Mouse (Mus musculus): ENCODE results near the gene Fto. TPM values are rescaled to one million over a fixed set of nuclear protein-coding genes. Genes with fewer than 3 reads are reported as not detected.

Fto gene
- total RNA-seq, 1 experiment = 16.8 TPM

- Histone ChIP-seq H3K36me3 (ENCODE audit: control insufficient read depth, insufficient read depth, low read length, poor library complexity, severe bottlenecking) (peaks cover 2% of the 10 kb centered on the region; the same call in 1 of the 2 replicates), H3K4me1 (ENCODE audit: control insufficient read depth in 2 of 2, insufficient read depth in 2 of 2, low read length in 2 of 2, poor library complexity in 1 of 2) (no peaks in the 10 kb centered on the region), H3K4me3 (ENCODE audit: insufficient read depth in 1 of 2, low read depth in 1 of 2, low read length in 2 of 2, poor library complexity in 1 of 2, severe bottlenecking in 1 of 2) (no peak overlapping the region), H3K27ac (ENCODE audit: insufficient read depth, low read depth, low read length, poor library complexity, severe bottlenecking) (no peak overlapping the region), H3K9ac (ENCODE audit: insufficient read depth, low read depth, low read length, poor library complexity, severe bottlenecking) (no peak overlapping the region), H3K9me3 (ENCODE audit: control insufficient read depth, insufficient read depth, low read depth, low read length) (no peaks in the 10 kb centered on the region)
- no peak for DNase-seq (ENCODE audit: low read depth, low spot score)
- in situ Hi-C loops (cut with MboI; ENCODE audit: low sequenced_read_pairs in 2 of 2, unreplicated experiment in 2 of 2) = no loop called here
- TF ChIP-seq CHD2 (IDR thresholded peaks at IDR 0.05; ENCODE audit: low read depth, low read length) (no peak), HCFC1 (IDR thresholded peaks at IDR 0.05; ENCODE audit: borderline replicate concordance, insufficient read depth, low read length) (no peak), MAFK (IDR thresholded peaks at IDR 0.05; ENCODE audit: insufficient read depth, low read depth, low read length) (no peak), ZNF384 (IDR thresholded peaks at IDR 0.05; ENCODE audit: low read depth, low read length) (no peak), ZC3H11A (IDR thresholded peaks at IDR 0.05; ENCODE audit: borderline replicate concordance, low read depth, low read length) (no peak)
Observed at GRCm38 (mm10) chr8:91349816-91350215, 36.5 kb downstream of the Fto start.

GRCm38 (mm10) chr8:91350628-91351027, 37.3 kb downstream of the Fto start:
- Histone ChIP-seq H3K9ac (ENCODE audit: insufficient read depth, low read depth, low read length, poor library complexity, severe bottlenecking) (no peak overlapping the region), H3K36me3 (ENCODE audit: control insufficient read depth, insufficient read depth, low read length, poor library complexity, severe bottlenecking) (peaks cover 2% of the 10 kb centered on the region; the same call in 1 of the 2 replicates), H3K9me3 (ENCODE audit: control insufficient read depth, insufficient read depth, low read depth, low read length) (no peaks in the 10 kb centered on the region), H3K27ac (ENCODE audit: insufficient read depth, low read depth, low read length, poor library complexity, severe bottlenecking) (no peak overlapping the region), H3K4me1 (ENCODE audit: control insufficient read depth in 2 of 2, insufficient read depth in 2 of 2, low read length in 2 of 2, poor library complexity in 1 of 2) (no peaks in the 10 kb centered on the region), H3K4me3 (ENCODE audit: insufficient read depth in 1 of 2, low read depth in 1 of 2, low read length in 2 of 2, poor library complexity in 1 of 2, severe bottlenecking in 1 of 2) (no peak overlapping the region)
- no peak for DNase-seq (ENCODE audit: low read depth, low spot score)
- in situ Hi-C loops (cut with MboI; ENCODE audit: low sequenced_read_pairs in 2 of 2, unreplicated experiment in 2 of 2) = no loop called here
- TF ChIP-seq ZC3H11A (IDR thresholded peaks at IDR 0.05; ENCODE audit: borderline replicate concordance, low read depth, low read length) (no peak), HCFC1 (IDR thresholded peaks at IDR 0.05; ENCODE audit: borderline replicate concordance, insufficient read depth, low read length) (no peak), ZNF384 (IDR thresholded peaks at IDR 0.05; ENCODE audit: low read depth, low read length) (no peak), MAFK (IDR thresholded peaks at IDR 0.05; ENCODE audit: insufficient read depth, low read depth, low read length) (no peak), CHD2 (IDR thresholded peaks at IDR 0.05; ENCODE audit: low read depth, low read length) (no peak)

- in situ Hi-C loops (cut with MboI; ENCODE audit: low sequenced_read_pairs in 2 of 2, unreplicated experiment in 2 of 2) = no loop called here
- Histone ChIP-seq H3K4me3 (ENCODE audit: insufficient read depth in 1 of 2, low read depth in 1 of 2, low read length in 2 of 2, poor library complexity in 1 of 2, severe bottlenecking in 1 of 2) (no peak overlapping the region), H3K36me3 (ENCODE audit: control insufficient read depth, insufficient read depth, low read length, poor library complexity, severe bottlenecking) (no peaks in the 10 kb centered on the region), H3K9ac (ENCODE audit: insufficient read depth, low read depth, low read length, poor library complexity, severe bottlenecking) (no peak overlapping the region), H3K4me1 (ENCODE audit: control insufficient read depth in 2 of 2, insufficient read depth in 2 of 2, low read length in 2 of 2, poor library complexity in 1 of 2) (0 out of 4 replicates have a peak, but pooled peaks cover 0 to 2% of the 10 kb centered on the region in 2 experiments), H3K9me3 (ENCODE audit: control insufficient read depth, insufficient read depth, low read depth, low read length) (no peaks in the 10 kb centered on the region), H3K27ac (ENCODE audit: insufficient read depth, low read depth, low read length, poor library complexity, severe bottlenecking) (no peak overlapping the region)
- TF ChIP-seq HCFC1 (IDR thresholded peaks at IDR 0.05; ENCODE audit: borderline replicate concordance, insufficient read depth, low read length) = no peak
- TF ChIP-seq CHD2 (IDR thresholded peaks at IDR 0.05; ENCODE audit: low read depth, low read length) = no peak
- TF ChIP-seq ZC3H11A (IDR thresholded peaks at IDR 0.05; ENCODE audit: borderline replicate concordance, low read depth, low read length) = no peak
- TF ChIP-seq MAFK (IDR thresholded peaks at IDR 0.05; ENCODE audit: insufficient read depth, low read depth, low read length) = no peak
- TF ChIP-seq ZNF384 (IDR thresholded peaks at IDR 0.05; ENCODE audit: low read depth, low read length) = no peak
- no peak for DNase-seq (ENCODE audit: low read depth, low spot score)
Observed at GRCm38 (mm10) chr8:91352598-91352997, 39.3 kb downstream of the Fto start.

- TF ChIP-seq MAFK (IDR thresholded peaks at IDR 0.05; ENCODE audit: insufficient read depth, low read depth, low read length) (no peak), HCFC1 (IDR thresholded peaks at IDR 0.05; ENCODE audit: borderline replicate concordance, insufficient read depth, low read length) (no peak), ZNF384 (IDR thresholded peaks at IDR 0.05; ENCODE audit: low read depth, low read length) (no peak), CHD2 (IDR thresholded peaks at IDR 0.05; ENCODE audit: low read depth, low read length) (no peak), ZC3H11A (IDR thresholded peaks at IDR 0.05; ENCODE audit: borderline replicate concordance, low read depth, low read length) (no peak)
Observed at GRCm38 (mm10) chr8:91353062-91353461, 39.7 kb downstream of the Fto start.

More at GRCm38 (mm10) chr8:91353062-91353461, 39.7 kb downstream of the Fto start:
- no peaks in the 10 kb centered on the region for H3K9me3 ChIP-seq (ENCODE audit: control insufficient read depth, insufficient read depth, low read depth, low read length)
- DNase-seq (ENCODE audit: low read depth, low spot score) = no peak
- no peak overlapping the region for H3K4me3 ChIP-seq (ENCODE audit: insufficient read depth in 1 of 2, low read depth in 1 of 2, low read length in 2 of 2, poor library complexity in 1 of 2, severe bottlenecking in 1 of 2)
- H3K36me3 ChIP-seq (ENCODE audit: control insufficient read depth, insufficient read depth, low read length, poor library complexity, severe bottlenecking) = no peaks in the 10 kb centered on the region
- in situ Hi-C loops (cut with MboI; ENCODE audit: low sequenced_read_pairs in 2 of 2, unreplicated experiment in 2 of 2) = no loop called here
- H3K27ac ChIP-seq (ENCODE audit: insufficient read depth, low read depth, low read length, poor library complexity, severe bottlenecking) = no peak overlapping the region
- H3K9ac ChIP-seq (ENCODE audit: insufficient read depth, low read depth, low read length, poor library complexity, severe bottlenecking) = no peak overlapping the region
- 0 out of 4 replicates have a peak, but pooled peaks cover 0 to 2% of the 10 kb centered on the region in 2 experiments for H3K4me1 ChIP-seq (ENCODE audit: control insufficient read depth in 2 of 2, insufficient read depth in 2 of 2, low read length in 2 of 2, poor library complexity in 1 of 2)
